Mouse (Mus musculus) MEL (cell line): Measurements from ENCODE around the gene Minos1. TPM values are rescaled to one million over a fixed set of nuclear protein-coding genes. Genes with fewer than 3 reads are reported as not detected.

Experiments
- DNase-seq: peaks from one replicate; pipeline ENCODE4 v3.0.0; 2011; ENCODE audit warnings: low read depth, low spot score
- H3K27ac ChIP-seq: 2 replicates; pipeline ENCODE4 v1.5.1; 2012; ENCODE audit warnings: low read depth, mild to moderate bottlenecking, control low read depth, low read length, moderate library complexity; ENCODE audit not compliant: control insufficient read depth
- H3K27me3 ChIP-seq, 2 experiments: fragments of 150-350 bp in 1 of 2; sonication (generic) in 1 of 2; 2 replicates each; pipeline ENCODE4 v1.6.1; 2012; ENCODE audit warnings: low read length in 2 of 2, mild to moderate bottlenecking in 2 of 2, improper control_type of control experiment in 1 of 2, moderate library complexity in 1 of 2; ENCODE audit not compliant: insufficient read depth in 2 of 2, control insufficient read depth in 1 of 2
- H3K36me3 ChIP-seq, 2 experiments: 2 replicates each; pipeline ENCODE4 v1.6.1; 2012 to 2014; ENCODE audit warnings: low read length in 2 of 2, improper control_type of control experiment in 1 of 2, inconsistent platforms in 1 of 2, mild to moderate bottlenecking in 1 of 2; ENCODE audit not compliant: insufficient read depth in 2 of 2, control insufficient read depth in 1 of 2
- H3K4me1 ChIP-seq, 2 experiments: fragments of 150-350 bp in 1 of 2; sonication (generic) in 1 of 2; 2 replicates each; pipeline ENCODE4 v1.6.1; 2012; ENCODE audit warnings: low read length in 2 of 2, improper control_type of control experiment in 1 of 2, mild to moderate bottlenecking in 1 of 2; ENCODE audit not compliant: insufficient read depth in 2 of 2, control insufficient read depth in 1 of 2
- H3K4me3 ChIP-seq, 2 experiments: fragments of 150-350 bp in 1 of 2; sonication (generic) in 1 of 2; 2 replicates each; pipeline ENCODE4 v1.5.1; 2012; ENCODE audit warnings: low read depth in 2 of 2, low read length in 2 of 2, mild to moderate bottlenecking in 2 of 2, moderate library complexity in 2 of 2, control low read depth in 1 of 2, improper control_type of control experiment in 1 of 2; ENCODE audit not compliant: control insufficient read depth in 1 of 2, insufficient read depth in 1 of 2
- H3K79me2 ChIP-seq: 2 replicates; pipeline ENCODE4 v1.6.1; 2012; ENCODE audit warnings: mild to moderate bottlenecking, low read length, moderate library complexity; ENCODE audit not compliant: control insufficient read depth, poor library complexity, insufficient read depth
- H3K9ac ChIP-seq: 2 replicates; pipeline ENCODE4 v1.6.1; 2012; ENCODE audit warnings: low read depth, mild to moderate bottlenecking, control low read depth, low read length, moderate library complexity; ENCODE audit not compliant: control insufficient read depth, poor library complexity, severe bottlenecking
- H3K9me3 ChIP-seq: fragments of 150-350 bp; sonication (generic); replicated peaks from 2 replicates; pipeline ENCODE4 v1.6.1; 2012; ENCODE audit warnings: mild to moderate bottlenecking, low read length, improper control_type of control experiment, moderate library complexity; ENCODE audit not compliant: insufficient read depth
- BHLHE40 ChIP-seq: IDR thresholded peaks from 2 replicates; pipeline ENCODE4 v1.6.1; 2012; ENCODE audit warnings: low read depth, mild to moderate bottlenecking, inconsistent platforms, low read length, improper control_type of control experiment, borderline replicate concordance
- CHD2 ChIP-seq: IDR thresholded peaks from 2 replicates; pipeline ENCODE4 v1.6.1; 2011; ENCODE audit warnings: low read length, improper control_type of control experiment
- CTCF ChIP-seq, 3 experiments: IDR thresholded peaks in 2 of 3; conservative IDR thresholded peaks in 1 of 3; 2 replicates each; pipeline ENCODE4 v1.5.1; 2011 to 2012; ENCODE audit warnings: low read length in 3 of 3, low read depth in 2 of 3, mild to moderate bottlenecking in 2 of 3, improper control_type of control experiment in 1 of 3, inconsistent platforms in 1 of 3, mixed read lengths in 1 of 3, moderate library complexity in 1 of 3; ENCODE audit not compliant: control insufficient read depth in 1 of 3, insufficient read depth in 1 of 3, poor library complexity in 1 of 3, severe bottlenecking in 1 of 3
- E2F4 ChIP-seq: IDR thresholded peaks from 2 replicates; pipeline ENCODE4 v1.6.1; 2011; ENCODE audit warnings: low read depth, low read length, improper control_type of control experiment, borderline replicate concordance
- ELF1 ChIP-seq: IDR thresholded peaks from 2 replicates; pipeline ENCODE4 v1.6.1; 2014; ENCODE audit warnings: low read depth, mild to moderate bottlenecking, inconsistent platforms, low read length, improper control_type of control experiment, moderate library complexity
- EP300 ChIP-seq, 2 experiments: IDR thresholded peaks; 2 replicates each; pipeline ENCODE4 v1.6.1; 2011; ENCODE audit warnings: improper control_type of control experiment in 2 of 2, low read length in 2 of 2, low read depth in 1 of 2, mild to moderate bottlenecking in 1 of 2
- ETS1 ChIP-seq: IDR thresholded peaks from 2 replicates; pipeline ENCODE4 v1.6.1; 2012; ENCODE audit warnings: low read depth, mild to moderate bottlenecking, inconsistent platforms, low read length, improper control_type of control experiment, moderate library complexity
- GABPA ChIP-seq: IDR thresholded peaks from 2 replicates; pipeline ENCODE4 v1.6.1; 2012; ENCODE audit warnings: low read depth, mild to moderate bottlenecking, inconsistent platforms, low read length, improper control_type of control experiment, moderate library complexity
- HCFC1 ChIP-seq: IDR thresholded peaks from 2 replicates; pipeline ENCODE4 v1.6.1; 2012; ENCODE audit warnings: low read depth, mild to moderate bottlenecking, inconsistent platforms, low read length, improper control_type of control experiment, moderate library complexity
- JUND ChIP-seq: IDR thresholded peaks from 2 replicates; pipeline ENCODE4 v1.6.1; 2011; ENCODE audit warnings: low read depth, mild to moderate bottlenecking, improper control_type of control experiment, low read length
- KAT2A ChIP-seq: conservative IDR thresholded peaks from 2 replicates; pipeline ENCODE4 v1.6.1; 2012; ENCODE audit warnings: low read depth, low read length, improper control_type of control experiment, inconsistent platforms
- MAZ ChIP-seq: IDR thresholded peaks from 2 replicates; pipeline ENCODE4 v1.6.1; 2012; ENCODE audit warnings: low read depth, mild to moderate bottlenecking, inconsistent platforms, low read length, improper control_type of control experiment
- MXI1 ChIP-seq: IDR thresholded peaks from 2 replicates; pipeline ENCODE4 v1.6.1; 2011; ENCODE audit warnings: mild to moderate bottlenecking, low read depth, low read length, improper control_type of control experiment
- MYB ChIP-seq: IDR thresholded peaks from 2 replicates; pipeline ENCODE4 v1.6.1; 2011; ENCODE audit warnings: mild to moderate bottlenecking, low read depth, low read length, improper control_type of control experiment
- MYC ChIP-seq: IDR thresholded peaks from 2 replicates; pipeline ENCODE4 v1.6.1; 2011; ENCODE audit warnings: low read depth, mild to moderate bottlenecking, low read length, improper control_type of control experiment, moderate library complexity
- NRF1 ChIP-seq: IDR thresholded peaks from 2 replicates; pipeline ENCODE4 v1.6.1; 2014; ENCODE audit warnings: low read depth, mild to moderate bottlenecking, inconsistent platforms, low read length, improper control_type of control experiment, moderate library complexity; ENCODE audit not compliant: poor library complexity, insufficient read depth, severe bottlenecking
- POLR2A ChIP-seq, 2 experiments: IDR thresholded peaks; 2 replicates each; pipeline ENCODE4 v1.6.1; 2011 to 2012; ENCODE audit warnings: low read length in 2 of 2, mild to moderate bottlenecking in 2 of 2, control low read depth in 1 of 2, improper control_type of control experiment in 1 of 2, low read depth in 1 of 2, moderate library complexity in 1 of 2; ENCODE audit not compliant: control insufficient read depth in 1 of 2, insufficient read depth in 1 of 2, poor library complexity in 1 of 2
- POLR2AphosphoS2 ChIP-seq: IDR thresholded peaks from 2 replicates; pipeline ENCODE4 v1.6.1; 2011; ENCODE audit warnings: low read length, improper control_type of control experiment
- RCOR1 ChIP-seq: IDR thresholded peaks from 2 replicates; pipeline ENCODE4 v1.6.1; 2012; ENCODE audit warnings: low read depth, mild to moderate bottlenecking, inconsistent platforms, low read length, improper control_type of control experiment
- SIN3A ChIP-seq: IDR thresholded peaks from 2 replicates; pipeline ENCODE4 v1.6.1; 2012; ENCODE audit warnings: low read length, improper control_type of control experiment, inconsistent platforms
- SMC3 ChIP-seq: IDR thresholded peaks from 2 replicates; pipeline ENCODE4 v1.6.1; 2011; ENCODE audit warnings: low read depth, low read length, improper control_type of control experiment
- TAL1 ChIP-seq: IDR thresholded peaks from 2 replicates; pipeline ENCODE4 v1.6.1; 2012; ENCODE audit warnings: mild to moderate bottlenecking, inconsistent platforms, low read length, moderate library complexity, mixed read lengths
- TBP ChIP-seq: IDR thresholded peaks from 2 replicates; pipeline ENCODE4 v1.8.0; 2011; ENCODE audit warnings: low read depth, low read length, improper control_type of control experiment
- TCF12 ChIP-seq: IDR thresholded peaks from 2 replicates; pipeline ENCODE4 v1.6.1; 2014; ENCODE audit warnings: low read depth, mild to moderate bottlenecking, inconsistent platforms, low read length, improper control_type of control experiment, moderate library complexity
- UBTF ChIP-seq: IDR thresholded peaks from 2 replicates; pipeline ENCODE4 v1.6.1; 2012; ENCODE audit warnings: low read depth, mild to moderate bottlenecking, inconsistent platforms, low read length, improper control_type of control experiment, moderate library complexity, borderline replicate concordance; ENCODE audit not compliant: insufficient read depth
- USF1 ChIP-seq: IDR thresholded peaks from 2 replicates; pipeline ENCODE4 v1.6.1; 2014; ENCODE audit warnings: low read depth, mild to moderate bottlenecking, inconsistent platforms, low read length, improper control_type of control experiment, moderate library complexity
- USF2 ChIP-seq, 2 experiments: IDR thresholded peaks; 2 replicates each; pipeline ENCODE4 v1.6.1; 2011 to 2012; ENCODE audit warnings: improper control_type of control experiment in 2 of 2, low read length in 2 of 2, borderline replicate concordance in 1 of 2, inconsistent platforms in 1 of 2, low read depth in 1 of 2, mild to moderate bottlenecking in 1 of 2; ENCODE audit not compliant: insufficient read depth in 1 of 2
- ZC3H11A ChIP-seq: IDR thresholded peaks from 2 replicates; pipeline ENCODE4 v1.6.1; 2012; ENCODE audit warnings: low read depth, mild to moderate bottlenecking, inconsistent platforms, low read length, improper control_type of control experiment
- polyA plus RNA-seq, 2 experiments: library from polyadenylated mRNA; stranded (reverse) in 1 of 2; unstranded in 1 of 2; fragments of >175 nt in 1 of 2; fragments of >200 nt in 1 of 2; gene quantifications; 2 replicates each; pipeline versions ENCODE4 v1.2.1 to v1.2.4; 2012; ENCODE audit warnings: low replicate concordance in 2 of 2, low read depth in 1 of 2; ENCODE audit not compliant: insufficient read length in 2 of 2, insufficient read depth in 1 of 2, missing spikeins in 1 of 2
- total RNA-seq: library from RNA; depleted of rRNA; stranded (reverse); fragments of 300-350 nt; gene quantifications from 2 replicates; pipeline ENCODE4 v1.2.3, GENCODE M21; 2012

Minos1 gene
- total and polyA plus RNA-seq, 3 experiments, result 163 to 401 TPM; not detected in 1

DNA sequence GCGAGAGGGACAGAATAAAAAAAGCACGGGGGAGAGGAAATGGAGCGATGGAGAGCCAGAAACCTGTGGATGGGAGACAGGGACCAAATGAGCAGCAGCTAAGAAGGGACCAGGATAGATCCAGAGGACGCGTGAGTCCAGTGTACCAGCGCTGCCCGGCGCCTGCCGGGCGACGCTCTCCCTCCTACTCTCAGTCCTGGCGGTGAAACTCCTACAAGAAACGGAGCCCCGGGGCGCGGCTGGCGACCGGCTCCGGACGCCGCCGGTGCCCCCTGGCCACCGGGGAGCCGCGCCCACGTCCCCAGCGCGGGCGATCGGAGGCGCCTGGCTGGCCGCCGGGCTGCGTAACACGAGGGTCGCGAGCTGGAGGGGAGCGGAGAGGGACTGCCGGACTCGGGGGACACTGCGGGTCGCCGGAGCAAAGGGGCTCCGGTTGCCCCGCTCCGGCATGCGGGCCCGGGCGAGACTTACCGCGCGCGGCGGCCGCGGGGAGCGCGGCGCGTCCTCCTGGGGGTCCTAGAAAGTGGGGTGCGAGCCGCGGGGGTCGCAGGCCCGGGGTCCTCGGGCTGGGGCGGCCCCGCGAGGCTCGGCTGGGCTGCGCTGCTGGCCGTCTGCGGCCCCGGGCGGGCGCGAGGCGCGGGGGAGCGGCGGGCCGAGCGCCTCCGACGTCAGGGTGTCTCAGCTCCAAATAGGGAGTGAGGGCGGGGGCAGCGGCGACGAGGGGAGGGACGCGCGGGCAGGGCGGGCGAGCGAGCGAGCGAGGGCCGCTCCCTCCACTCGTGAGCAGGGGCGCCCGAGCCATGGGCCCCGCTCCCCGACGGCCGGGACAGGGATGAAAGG is 38.3 kb downstream of the Minos1 start, which contains the start of gene Nbl1:
Nbl1 (minus strand) TSS at position 638 of the 840 bp plus-strand sequence.
- Histone ChIP-seq H3K27ac (no peak within 1 kb of the TSS), H3K27me3 (no peaks in the 10 kb centered on the region), H3K4me3 (no peak within 1 kb of the TSS)

DNA sequence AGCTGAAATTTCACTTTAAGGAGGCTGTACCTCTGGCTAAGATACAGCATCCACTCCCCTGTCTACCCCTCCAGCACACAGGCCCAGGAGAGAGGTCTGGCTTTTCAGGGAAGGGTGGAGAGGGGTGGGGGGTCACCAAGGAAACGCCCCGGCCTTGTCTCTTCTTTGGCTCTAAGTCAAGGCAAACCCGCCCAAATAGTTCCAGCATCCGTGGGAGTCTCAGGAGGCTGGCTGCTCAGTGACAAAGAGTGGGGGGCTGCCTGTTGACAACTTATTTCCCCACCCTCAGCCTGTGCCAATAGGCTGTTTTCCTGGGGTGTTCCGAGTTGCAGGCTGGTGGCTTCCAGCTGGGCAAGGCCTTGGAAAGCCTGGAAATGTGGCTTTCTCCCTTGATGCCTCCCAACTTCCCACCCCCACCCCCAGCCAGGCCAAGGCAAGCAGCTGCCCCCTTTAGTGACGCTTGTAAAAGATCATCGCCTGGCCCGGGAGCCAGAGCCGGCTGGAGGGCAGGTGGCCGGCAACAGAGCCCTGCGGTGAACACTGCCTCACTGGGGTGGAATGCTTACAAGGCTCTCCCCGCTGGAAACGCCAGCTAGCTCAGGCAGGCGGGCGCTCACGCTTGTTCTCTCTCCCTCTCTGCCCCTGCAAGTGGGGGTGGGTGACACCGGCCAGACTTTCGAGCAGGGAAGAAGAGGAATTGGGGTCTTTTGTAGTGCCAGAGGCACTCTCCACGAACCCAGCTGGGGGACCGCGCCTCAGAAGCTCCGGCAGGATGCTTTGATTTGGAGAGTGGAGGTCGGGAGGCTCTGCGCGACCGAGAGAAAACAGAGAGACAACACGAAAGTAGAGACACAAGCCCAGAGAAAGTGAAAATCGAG is 39.2 kb downstream of the Minos1 start:
- Histone ChIP-seq H3K36me3 (no peaks in the 10 kb centered on the region), H3K4me1 (no peaks in the 10 kb centered on the region), H3K79me2 (no peaks in the 10 kb centered on the region), H3K4me3 (no peak overlapping the region), H3K9ac (no peak overlapping the region), H3K27me3 (no peaks in the 10 kb centered on the region), H3K27ac (no peak overlapping the region), H3K9me3 (no peaks in the 10 kb centered on the region)
- TF ChIP-seq MYB (no peak), HCFC1 (no peak), ZC3H11A (no peak), ELF1 (no peak), BHLHE40 (no peak), TAL1 (no peak), TBP (no peak), CHD2 (no peak), RCOR1 (no peak), USF1 (no peak), POLR2AphosphoS2 (no peak), USF2 (IDR thresholded peaks at IDR 0.05; ENCODE audit: borderline replicate concordance in 1 of 2, insufficient read depth in 1 of 2, low read depth in 1 of 2, low read length in 2 of 2) (no peak), GABPA (no peak), CTCF (IDR thresholded peaks at IDR 0.05 in 2 of 3, conservative IDR thresholded peaks at IDR 0.05 in 1 of 3; ENCODE audit: control insufficient read depth in 1 of 3, insufficient read depth in 1 of 3, low read depth in 2 of 3, low read length in 3 of 3, poor library complexity in 1 of 3, severe bottlenecking in 1 of 3) (no peak), EP300 (IDR thresholded peaks at IDR 0.05; ENCODE audit: low read depth in 1 of 2, low read length in 2 of 2) (no peak), POLR2A (IDR thresholded peaks at IDR 0.05; ENCODE audit: control insufficient read depth in 1 of 2, insufficient read depth in 1 of 2, low read depth in 1 of 2, low read length in 2 of 2, poor library complexity in 1 of 2) (no peak), MYC (no peak)
- no peak for DNase-seq

More for the DNA sequence above, 38.3 kb downstream of the Minos1 start, which contains the start of gene Nbl1:
- no peak for DNase-seq
- no peaks in the 10 kb centered on the region for H3K36me3 ChIP-seq
- no peaks in the 10 kb centered on the region for H3K9me3 ChIP-seq
- no peaks in the 10 kb centered on the region for H3K79me2 ChIP-seq
- TF ChIP-seq SIN3A, result no peak
- no peak for TF ChIP-seq TAL1
- no peak for TF ChIP-seq MXI1
- no peak for TF ChIP-seq ELF1
- no peak for TF ChIP-seq SMC3
- no peak for TF ChIP-seq ETS1
- no peak for TF ChIP-seq MYC
- TF ChIP-seq JUND, result no peak
- no peak for TF ChIP-seq USF1
- TF ChIP-seq TCF12, result no peak
- no peak for TF ChIP-seq UBTF
- no peak for TF ChIP-seq MAZ
- TF ChIP-seq KAT2A, result no peak
- no peak for TF ChIP-seq TBP
- TF ChIP-seq BHLHE40, result no peak
- TF ChIP-seq E2F4, result no peak
- no peak for TF ChIP-seq POLR2AphosphoS2
- no peak for TF ChIP-seq ZC3H11A
- TF ChIP-seq HCFC1, result no peak
- TF ChIP-seq NRF1, result no peak
- H3K9ac ChIP-seq, result no peak within 1 kb of the TSS
- no peaks in the 10 kb centered on the region for H3K4me1 ChIP-seq
